Mouse (Mus musculus) large intestine, adult 2 months (tissue): ENCODE data around the gene Becn1. TPM values are rescaled to one million over a fixed set of nuclear protein-coding genes. Genes with fewer than 3 reads are reported as not detected.
"Not testable (repeated sequence)": the region's sequence is repeated elsewhere in the genome, so short reads cannot be mapped to it uniquely, and the experiment has no call there.

ENCODE experiments used
- DNase-seq: peaks from one replicate; pipeline ENCODE4 v3.0.0-alpha.2; 2012; ENCODE audit warnings: low read depth, low spot score
- WGBS: fragments of 180-500 bp; shearing (Covaris S2); methylation state at CpG from one replicate; pipeline ENCODE4 v1.1.7; 2018; 5-methylcytosine and 5-hydroxymethylcytosine counted together
- polyA plus RNA-seq: library from polyadenylated mRNA; depleted of rRNA; stranded (reverse); fragments of >200 nt; gene quantifications from 2 replicates; pipeline ENCODE4 v1.2.3, GENCODE M21; 2012; rRNA removed

Becn1 gene
- polyA plus RNA-seq = 59.8 and 107 TPM in 2 replicates

DNA sequence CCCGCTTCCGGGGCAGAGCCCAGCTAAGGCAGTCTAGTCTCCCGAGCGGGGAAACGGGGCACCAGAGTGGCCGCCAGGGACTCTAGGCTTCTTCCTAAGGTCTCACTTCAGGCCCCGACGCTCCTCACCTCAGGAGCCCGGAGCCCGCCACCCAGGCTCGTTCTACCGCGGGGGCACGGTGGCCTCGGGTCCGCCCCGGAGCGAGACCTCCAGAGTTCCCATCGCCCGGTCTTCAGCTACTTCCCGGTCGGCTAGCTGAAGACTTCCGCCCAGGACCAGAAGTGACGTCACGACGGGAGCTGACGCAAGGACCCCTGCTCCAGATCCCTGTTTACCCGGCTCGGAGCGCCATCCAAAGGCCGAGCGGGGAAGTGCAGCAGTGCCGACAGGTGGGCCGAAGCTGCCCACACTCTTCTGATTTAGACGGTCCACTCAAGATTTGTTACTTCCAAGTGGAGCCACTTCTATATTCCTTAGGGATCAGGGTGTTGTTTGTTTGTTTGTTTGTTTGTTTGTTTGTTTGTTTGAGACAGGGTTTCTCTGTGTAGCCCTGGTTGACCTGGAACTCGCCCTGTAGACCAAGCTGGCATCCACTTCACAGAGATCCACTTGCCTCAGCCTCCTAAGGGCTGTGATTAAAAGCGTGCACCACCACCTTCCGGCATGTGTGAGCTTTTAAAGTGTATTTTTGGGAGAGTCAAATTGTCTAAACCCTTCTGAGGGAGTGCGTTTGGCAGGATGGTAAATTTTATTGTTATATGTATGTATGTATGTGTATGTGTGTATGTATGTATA lies at the start of gene Becn1:
Gene Becn1 (minus strand): TSS at position 283 of the 795 bp plus-strand sequence.
- DNase-seq = peak; percentile 88
- 5% methylated on average over 39 of the region's 39 CpGs for WGBS

DNA sequence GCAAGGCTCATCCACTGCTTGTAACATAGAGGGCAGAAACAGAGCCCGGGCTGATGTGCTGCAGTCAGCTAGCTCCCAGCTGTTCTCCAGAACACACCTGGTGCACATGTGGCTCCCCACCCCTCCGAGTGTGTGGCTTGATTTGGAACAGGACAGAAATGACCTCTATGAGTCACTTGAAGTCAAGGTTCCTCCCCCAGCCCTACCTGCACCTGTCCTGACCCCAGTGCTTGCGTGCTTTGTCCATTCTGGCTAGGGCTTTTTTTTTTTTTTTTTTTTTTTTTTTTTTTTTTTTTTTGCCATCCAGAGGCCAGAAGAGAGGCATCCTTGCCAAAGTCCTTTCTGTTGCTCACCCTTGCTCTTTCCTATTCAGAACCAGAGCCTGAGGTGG lies 49.6 kb upstream of the Becn1 start:
- DNase-seq = no peak
- 49% methylated on average over 3 of the region's 3 CpGs for WGBS

DNA sequence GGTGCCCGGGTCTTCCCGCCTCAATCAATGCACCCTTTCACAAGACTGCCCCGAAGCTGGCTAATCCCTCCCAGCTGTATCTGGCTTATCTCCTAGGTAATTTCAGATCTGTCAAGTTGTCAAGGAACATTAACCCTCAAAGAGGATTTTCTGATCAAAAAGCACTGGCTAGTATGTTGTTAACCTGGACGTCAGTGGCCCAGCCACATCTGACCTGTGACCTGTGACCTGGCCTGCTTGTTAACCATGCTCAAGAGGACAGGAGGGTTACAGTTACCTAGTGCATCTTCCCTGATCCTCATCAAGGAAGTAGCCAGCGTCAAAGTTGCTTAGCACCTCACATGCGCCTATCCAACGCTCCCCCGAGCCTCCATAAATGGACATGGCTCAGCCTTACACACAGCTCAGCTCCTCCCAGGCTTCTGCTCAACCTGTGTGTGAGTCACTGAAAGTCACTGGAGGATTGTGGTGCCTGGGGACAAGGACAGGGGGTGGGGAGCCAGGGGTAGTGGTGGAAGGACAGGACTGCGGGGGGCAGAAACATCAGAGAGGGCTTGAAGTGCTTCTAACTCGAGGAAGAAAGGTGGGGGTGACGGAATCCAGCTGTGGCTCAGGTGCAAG lies 49.1 kb upstream of the Becn1 start:
- WGBS = 46% methylated on average over 11 of the region's 11 CpGs
- DNase-seq = no peak

DNA sequence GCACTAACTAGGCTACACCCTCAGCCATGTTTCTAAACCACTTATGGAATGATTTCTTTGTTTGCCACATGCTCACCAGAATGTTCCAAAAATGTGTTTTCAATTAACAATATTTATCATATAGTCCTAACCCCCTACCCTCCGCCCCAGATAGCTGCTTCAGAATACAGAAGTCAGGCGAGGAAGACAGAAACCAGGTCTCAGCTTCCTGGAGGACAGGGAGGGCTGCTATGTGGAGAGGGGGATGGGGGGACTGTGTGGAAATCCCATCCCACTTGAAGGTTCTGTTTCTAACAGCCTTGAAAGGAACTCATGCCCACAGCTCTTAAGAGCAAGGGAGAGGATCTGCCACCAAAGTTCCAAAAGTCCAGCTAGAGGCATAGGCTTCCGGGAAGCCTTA lies 47.1 kb upstream of the Becn1 start:
- DNase-seq = no peak
- WGBS = 83% methylated on average over 3 of the region's 3 CpGs

DNA sequence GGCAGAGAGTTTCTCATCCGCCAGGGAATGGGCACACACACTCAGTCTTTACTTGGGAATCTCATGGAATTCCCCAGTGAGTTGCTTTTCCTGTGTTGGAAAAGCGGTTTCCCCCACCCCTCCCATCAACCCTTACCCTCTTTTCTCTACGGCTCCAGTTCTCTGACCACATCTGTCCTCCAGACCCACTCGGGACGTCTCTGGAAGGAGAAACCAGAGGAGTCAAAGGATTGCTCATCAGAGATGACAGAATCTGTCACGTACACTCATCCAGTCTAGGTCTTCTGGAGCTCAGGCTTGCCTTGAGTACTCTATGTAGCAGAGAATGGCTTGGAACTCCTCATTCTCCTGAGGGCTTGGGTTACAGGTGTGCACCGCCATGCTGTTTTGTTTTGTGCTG lies 46.7 kb upstream of the Becn1 start:
- 66% methylated on average over 7 of the region's 7 CpGs for WGBS

DNA sequence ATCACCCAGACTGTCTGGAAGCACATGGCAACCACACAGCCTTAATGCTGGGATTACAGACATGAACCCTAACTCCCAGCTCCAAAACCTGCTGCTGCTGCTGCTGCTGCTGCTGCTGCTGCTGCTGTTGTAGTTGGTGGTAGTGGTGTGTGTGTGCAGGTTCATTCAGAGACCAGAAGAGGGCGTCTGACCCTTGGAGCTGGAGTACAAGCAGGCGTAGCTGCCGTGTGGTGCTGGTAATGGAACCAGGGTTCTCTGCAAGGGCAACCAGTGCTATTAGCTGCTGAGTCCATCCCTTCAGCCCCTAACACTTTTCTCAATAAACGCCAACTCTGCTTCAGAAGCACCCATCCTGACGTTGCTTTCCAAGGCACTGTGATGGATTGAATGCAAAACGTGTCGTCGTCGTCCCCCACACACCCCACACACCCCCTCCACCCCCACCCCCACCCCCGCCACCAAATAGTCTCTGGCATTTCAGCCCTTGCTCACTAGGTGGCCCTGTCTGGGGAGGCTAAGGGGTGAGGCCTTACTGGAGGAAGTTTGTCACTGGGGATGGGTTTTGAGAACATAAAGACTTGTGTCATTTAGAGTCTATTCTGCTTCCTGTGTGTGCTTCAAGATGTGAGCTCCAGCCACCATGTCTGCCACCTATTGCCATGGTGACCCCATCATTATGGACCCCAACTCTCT lies 45.1 kb upstream of the Becn1 start:
- no peak for DNase-seq
- WGBS = 76% methylated on average over 10 of the region's 10 CpGs

More for the DNA sequence above, 46.7 kb upstream of the Becn1 start:
- no peak for DNase-seq

DNA sequence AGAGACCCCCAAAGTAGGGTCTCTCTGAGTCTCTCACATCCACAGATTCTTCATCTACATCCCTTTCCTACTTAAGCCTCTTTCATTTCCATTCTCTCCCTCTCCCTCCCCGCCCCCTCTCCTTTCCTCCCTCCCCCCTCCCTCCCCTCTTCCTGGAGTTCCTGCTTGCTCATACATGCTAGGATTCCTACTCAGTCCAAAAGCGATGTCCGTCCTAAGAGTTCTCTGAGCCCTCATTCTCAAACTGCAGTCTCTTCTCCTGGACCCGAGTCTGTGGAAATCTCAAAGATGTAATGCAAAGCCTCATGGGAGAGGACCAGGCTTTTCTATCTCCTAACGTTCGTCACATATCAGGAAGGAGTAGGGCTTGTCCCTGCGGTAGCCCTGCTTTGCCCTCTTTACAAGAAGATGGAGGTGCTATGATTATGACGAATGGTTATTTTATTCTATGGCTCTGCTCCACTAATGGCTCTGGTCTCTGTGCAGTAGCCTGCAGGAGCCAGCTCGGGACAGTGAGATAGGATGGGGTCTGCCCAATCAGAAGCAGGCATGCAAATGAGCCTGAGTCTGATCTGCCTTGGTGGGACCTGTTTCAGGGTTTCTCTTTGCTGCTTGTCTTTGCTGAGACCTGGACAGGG lies 36.2 kb upstream of the Becn1 start:
- no peak for DNase-seq
- WGBS = 3% methylated on average over 9 of the region's 9 CpGs

DNA sequence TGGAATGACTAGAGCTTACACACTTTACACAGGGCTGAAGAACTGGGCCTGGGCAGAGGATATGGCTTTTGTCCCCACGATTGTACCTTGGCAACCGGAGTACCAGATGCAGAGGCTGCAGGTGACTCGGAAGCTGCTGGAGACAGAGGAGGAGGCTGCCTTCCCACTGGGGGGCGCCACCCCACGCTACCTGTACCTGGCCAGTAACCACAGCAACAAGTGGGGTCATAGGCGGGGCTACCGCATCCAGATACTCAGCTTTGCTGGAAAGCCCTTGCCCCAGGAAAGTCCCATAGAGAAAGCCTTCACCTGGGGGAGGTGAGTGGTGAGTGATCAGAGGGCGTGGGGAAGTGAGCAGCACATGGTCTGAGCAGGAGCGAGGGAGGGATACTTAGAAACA lies 33.6 kb upstream of the Becn1 start:
- 63% methylated on average over 9 of the region's 9 CpGs for WGBS

DNA sequence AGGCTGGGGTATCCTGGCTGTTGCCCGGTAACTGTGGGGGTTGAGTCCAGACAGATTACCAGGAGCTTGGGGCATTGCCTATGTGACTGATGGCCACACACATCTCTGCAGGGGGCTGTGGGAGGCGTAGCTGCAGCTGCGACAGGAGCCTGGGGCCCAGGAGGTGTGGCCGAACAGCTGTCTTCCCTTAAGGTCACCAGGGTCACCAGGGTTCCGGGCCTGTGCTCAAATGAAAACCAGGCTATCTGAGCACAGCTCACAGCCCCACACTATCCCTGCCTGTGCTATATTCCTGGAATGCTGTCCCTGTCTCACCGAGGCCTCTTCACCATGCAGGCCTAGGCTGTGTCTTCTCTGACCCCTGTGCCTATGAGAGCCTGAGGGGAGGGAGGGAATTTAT lies 32.4 kb upstream of the Becn1 start:
- no peak for DNase-seq
- WGBS = 40% methylated on average over 6 of the region's 6 CpGs

More for the DNA sequence above, 33.6 kb upstream of the Becn1 start:
- DNase-seq = no peak

DNA sequence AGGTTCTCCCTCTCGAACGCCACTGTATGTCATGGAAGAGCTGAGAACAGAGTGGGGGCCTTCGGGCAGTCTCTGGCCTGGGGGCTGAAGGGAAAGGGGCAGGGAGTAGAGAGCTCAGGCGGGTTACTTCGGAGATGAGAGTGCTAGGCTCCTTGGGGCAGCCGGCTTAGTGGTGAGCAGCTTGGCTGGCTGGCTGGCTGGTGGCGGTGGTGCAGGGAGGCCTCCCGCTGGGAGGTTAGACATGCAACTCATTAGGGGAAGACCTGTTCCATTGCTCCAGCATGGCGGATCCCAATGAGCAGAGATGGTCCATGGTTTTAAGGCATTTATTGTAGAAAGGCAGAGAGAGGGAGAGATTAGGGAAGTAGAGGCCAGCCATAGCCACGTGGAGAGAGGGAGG lies 31.9 kb upstream of the Becn1 start:
- 62% methylated on average over 10 of the region's 10 CpGs for WGBS
- no peak for DNase-seq

DNA sequence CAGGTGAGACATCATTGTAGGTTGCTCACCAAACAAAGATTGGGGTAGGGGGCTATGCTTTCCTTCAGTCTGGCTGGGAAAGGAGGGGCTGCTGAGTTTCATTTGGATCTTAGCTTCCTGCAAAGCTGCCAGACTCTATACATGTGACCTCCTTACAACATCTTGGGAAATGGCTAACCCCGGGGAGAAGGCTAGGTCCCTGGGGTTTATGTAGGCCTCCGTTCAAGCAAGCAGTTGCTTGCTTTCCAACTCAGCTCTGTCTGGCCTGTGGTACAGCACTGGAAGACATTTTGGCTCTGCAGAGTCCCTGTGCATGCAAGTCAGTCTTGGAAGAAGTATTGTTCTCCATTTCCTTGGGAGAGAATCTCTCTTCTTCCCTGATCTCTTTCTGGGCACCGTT lies 30.5 kb upstream of the Becn1 start:
- WGBS = 68% methylated on average over 3 of the region's 3 CpGs
- DNase-seq = no peak

DNA sequence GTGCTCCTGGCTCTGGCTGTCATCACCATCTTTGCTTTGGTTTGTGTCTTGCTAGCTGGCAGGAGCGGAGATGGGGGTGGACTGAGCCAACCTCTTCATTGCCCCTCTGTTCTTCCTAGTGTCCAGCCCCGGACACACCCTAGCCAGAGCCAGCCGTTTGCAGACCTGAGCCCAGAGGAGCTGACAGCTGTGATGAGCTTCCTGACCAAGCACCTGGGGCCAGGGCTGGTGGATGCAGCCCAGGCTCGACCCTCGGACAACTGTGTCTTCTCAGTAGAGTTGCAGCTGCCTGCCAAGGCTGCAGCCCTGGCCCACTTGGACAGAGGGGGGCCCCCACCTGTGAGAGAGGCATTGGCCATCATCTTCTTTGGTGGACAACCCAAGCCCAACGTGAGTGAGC lies 28.9 kb upstream of the Becn1 start:
- DNase-seq = not testable (repeated sequence)
- WGBS = 54% methylated on average over 6 of the region's 6 CpGs

DNA sequence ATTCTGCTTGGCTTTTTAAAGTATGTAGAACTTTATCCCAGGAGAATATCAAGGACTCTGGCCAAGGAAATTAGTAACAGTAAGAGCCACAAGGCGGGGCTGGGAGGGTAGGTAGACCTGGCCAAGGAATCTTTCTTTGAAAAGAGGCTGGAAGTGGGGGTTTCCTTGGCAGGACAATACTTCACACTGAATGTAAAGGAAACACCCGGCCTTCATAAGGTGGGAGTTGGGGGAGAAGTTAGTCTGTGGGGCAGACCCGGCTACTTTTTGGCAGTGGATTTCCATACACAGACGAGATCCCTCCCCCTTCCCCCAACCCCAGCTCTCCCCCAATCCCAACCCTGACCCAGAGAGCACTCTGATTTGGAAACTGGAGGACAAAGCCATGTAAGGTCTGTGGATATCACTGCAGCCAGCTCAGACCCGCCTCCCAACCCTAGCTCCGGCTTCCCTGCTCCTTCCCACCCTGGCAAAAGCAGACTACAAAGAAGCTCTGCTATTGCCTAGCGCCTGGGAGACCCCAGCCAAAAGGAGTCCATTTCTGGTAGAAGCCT lies 28.4 kb upstream of the Becn1 start, which contains the start of gene Aoc3:
Gene Aoc3 (plus strand): TSS at position 235 of the 554 bp plus-strand sequence.
- DNase-seq = no peak
- WGBS = 62% methylated on average over 7 of the region's 7 CpGs

DNA sequence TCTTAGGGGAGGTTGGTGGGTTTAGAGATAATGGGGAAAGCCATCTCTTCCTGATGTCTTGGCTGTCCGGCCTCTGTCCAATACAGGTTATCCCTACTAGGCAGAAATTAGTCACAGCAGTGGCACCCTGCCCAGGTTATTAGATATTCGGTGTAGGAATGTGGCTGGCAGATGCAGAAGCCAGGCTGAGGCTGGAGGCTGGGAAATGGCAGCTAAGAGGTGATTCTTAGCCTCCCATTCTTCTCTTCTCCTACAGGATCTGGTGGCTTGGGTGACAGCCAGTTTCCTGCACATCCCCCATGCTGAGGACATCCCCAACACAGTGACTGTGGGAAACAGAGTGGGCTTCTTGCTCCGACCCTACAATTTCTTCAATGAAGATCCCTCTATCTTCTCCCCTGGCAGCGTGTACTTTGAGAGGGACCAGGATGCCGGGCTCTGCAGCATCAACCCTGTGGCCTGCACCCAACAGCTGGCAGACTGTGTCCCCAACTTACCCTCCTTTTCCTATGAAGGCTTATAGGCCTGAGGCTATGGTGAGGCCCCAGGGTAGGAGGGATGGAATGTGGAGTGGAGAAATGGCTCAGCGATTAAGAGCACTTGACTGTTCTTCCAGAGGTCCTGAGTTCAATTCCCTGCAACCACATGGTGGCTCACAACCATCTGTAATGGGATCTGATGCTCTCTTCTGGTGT lies 27.0 kb upstream of the Becn1 start:
- 62% methylated on average over 6 of the region's 6 CpGs for WGBS
- no peak for DNase-seq

DNA sequence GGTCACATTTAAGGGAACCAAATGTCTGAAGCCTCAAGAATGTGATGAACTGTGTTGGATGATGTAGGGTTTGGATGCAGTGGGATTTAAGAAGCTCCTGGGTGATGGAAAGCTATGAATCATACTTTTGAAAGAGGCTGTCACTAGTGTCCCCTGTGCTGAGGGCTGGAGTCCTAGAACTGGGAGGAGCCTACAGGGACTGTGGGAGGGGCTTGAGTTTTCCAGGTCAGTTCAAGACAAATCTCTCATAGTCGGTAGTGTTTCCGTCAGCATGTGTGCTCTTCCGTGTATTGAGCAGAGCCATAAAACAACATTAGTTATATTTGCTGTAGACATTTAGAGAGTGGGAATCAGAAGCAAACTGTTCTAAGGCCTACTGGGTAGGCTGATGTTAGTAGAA lies 25.2 kb upstream of the Becn1 start:
- no peak for DNase-seq
- WGBS = 21% methylated on average over 3 of the region's 3 CpGs

DNA sequence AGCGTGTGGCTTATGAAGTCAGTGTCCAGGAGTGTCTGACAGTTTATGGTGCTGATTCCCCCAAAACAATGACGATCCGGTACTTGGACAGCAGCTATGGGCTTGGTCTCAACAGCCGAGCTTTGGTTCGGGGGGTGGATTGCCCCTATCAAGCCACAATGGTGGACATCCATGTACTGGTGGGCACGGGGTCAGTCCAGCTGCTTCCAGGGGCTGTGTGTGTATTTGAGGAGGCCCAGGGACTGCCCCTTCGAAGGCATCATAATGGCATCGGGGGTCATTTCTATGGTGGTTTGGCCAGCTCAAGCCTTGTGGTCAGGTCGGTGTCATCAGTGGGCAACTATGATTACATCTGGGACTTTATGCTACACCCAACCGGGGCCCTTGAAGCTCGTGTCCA lies 24.1 kb upstream of the Becn1 start:
- WGBS = 88% methylated on average over 11 of the region's 11 CpGs
- no peak for DNase-seq

DNA sequence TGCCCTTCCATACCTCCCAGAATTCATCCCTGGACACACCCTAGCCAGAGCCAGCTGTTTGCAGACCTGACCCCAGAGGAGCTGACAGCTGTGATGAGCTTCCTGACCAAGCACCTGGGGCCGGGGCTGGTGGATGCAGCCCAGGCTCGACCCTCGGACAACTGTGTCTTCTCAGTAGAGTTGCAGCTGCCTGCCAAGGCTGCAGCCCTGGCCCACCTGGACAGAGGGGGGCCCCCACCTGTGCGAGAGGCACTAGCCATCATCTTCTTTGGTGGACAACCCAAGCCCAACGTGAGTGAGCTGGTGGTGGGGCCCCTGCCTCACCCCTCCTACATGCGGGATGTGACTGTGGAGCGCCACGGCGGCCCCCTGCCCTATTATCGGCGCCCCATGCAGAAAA lies 23.1 kb upstream of the Becn1 start:
- WGBS = 92% methylated on average over 11 of the region's 11 CpGs
- DNase-seq = not testable (repeated sequence)

DNA sequence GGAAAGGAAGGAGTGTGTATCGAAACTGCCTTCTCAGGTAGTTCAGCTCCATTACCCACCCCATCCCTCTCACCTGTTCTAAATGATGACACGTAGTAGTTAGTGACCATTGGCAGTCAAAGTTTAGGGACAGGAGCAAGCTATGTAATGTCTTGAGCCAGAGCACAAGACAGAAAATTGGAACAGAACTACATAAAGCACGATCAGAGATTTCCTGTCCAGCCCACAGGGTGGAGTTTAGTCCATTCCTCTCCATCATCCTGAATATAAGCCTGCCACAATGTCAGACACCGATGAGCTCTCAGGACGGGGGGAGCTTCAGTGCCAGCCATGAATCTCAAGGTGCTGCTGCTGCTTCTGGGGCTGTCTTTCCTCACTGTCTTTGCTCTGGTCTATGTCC lies 22.7 kb upstream of the Becn1 start, which contains the start of gene Aoc2:
Gene Aoc2 (plus strand): TSS at position 301 of the 400 bp plus-strand sequence.
- 83% methylated on average over 5 of the region's 5 CpGs for WGBS

DNA sequence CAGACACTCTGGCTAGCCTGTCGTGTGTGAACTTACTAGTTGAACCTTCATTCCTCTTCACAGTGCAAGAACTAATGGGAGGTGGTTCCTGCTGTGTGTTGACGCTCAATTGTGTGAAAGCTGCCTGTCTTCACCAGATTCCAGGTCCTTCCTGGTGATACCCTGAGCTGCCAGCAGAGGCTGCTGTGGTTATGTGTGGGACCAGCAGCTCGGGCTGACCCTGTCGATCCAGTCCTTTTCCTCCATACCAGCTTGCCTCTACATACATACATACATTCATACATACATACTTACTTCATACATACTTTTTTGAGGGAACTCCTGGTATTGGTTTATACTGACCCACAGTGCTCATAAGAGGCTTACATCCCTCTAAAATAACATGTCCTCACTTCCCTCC lies 21.5 kb upstream of the Becn1 start:
- no peak for DNase-seq
- WGBS = 10% methylated on average over 4 of the region's 4 CpGs

More for the DNA sequence above, 22.7 kb upstream of the Becn1 start, which contains the start of gene Aoc2:
- DNase-seq = no peak
